Mouse (Mus musculus) heart, postnatal 14 days (tissue): ENCODE measurements around the gene Car14. TPM values are rescaled to one million over a fixed set of nuclear protein-coding genes. Genes with fewer than 3 reads are reported as not detected.
"Not testable (repeated sequence)": the region's sequence is repeated elsewhere in the genome, so short reads cannot be mapped to it uniquely, and the experiment has no call there.

Source experiments
- DNase-seq, 2 experiments: peaks; one replicate each; pipeline ENCODE4 v3.0.0; 2021 to 2022
- intact Hi-C: fragments of 180-260 bp; cut with DNase I; formaldehyde crosslinking; loops from one replicate; pipeline ENCODE4 v1.15.1; 2025
- long read RNA-seq, 2 experiments: library from polyadenylated mRNA; stranded (forward); transcript quantifications; one replicate each; pipeline ENCODE4 v2.0.0; 2021
- total RNA-seq, 2 experiments: library from RNA; stranded (reverse); gene quantifications; 2 replicates each; pipeline ENCODE4 v1.2.3; 2021

Gene Car14
- 100 to 1,000 TPM; 153 to 157 TPM for total RNA-seq
- long read RNA-seq, experiment 1, transcript Car14-204 (2 exons, 984 nt) = major isoform, 10 of 441 reads
- long read RNA-seq, experiment 1, partial matches to known transcripts = 11 of 441 reads
- long read RNA-seq, experiment 1, other reads (novel, unspliced or antisense) = 420 of 441 reads
- long read RNA-seq, experiment 2, transcript Car14-204 (2 exons, 984 nt) = major isoform, 15 of 314 reads
- long read RNA-seq, experiment 2, partial matches to known transcripts = 6 of 314 reads
- long read RNA-seq, experiment 2, other reads (novel, unspliced or antisense) = 293 of 314 reads

DNA sequence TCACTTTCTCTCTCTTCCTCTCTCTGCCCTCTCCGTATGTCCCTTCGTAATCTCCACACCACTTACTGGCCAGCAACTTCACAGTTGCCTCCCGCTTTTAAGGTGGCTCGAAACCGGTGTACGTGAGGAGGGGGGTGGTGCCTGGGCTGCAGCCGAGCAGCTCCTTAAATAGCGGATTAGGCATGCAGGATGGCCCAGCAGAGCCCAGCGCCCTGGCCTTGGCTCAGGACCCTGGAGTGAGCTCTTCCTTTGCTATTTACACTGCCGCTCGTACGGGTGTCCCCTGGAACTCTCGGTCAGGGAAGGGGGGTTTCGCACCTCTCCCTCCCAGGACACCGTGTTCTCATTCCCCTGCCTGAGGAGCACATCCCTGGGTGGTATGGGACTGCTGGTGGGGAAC is at the start of gene Car14:
Gene Car14, minus strand, starts transcription at position 124 of the 400 bp plus-strand sequence.
- DNase-seq = peak; percentile 54 to 61
- intact Hi-C loops = no loop called here

DNA sequence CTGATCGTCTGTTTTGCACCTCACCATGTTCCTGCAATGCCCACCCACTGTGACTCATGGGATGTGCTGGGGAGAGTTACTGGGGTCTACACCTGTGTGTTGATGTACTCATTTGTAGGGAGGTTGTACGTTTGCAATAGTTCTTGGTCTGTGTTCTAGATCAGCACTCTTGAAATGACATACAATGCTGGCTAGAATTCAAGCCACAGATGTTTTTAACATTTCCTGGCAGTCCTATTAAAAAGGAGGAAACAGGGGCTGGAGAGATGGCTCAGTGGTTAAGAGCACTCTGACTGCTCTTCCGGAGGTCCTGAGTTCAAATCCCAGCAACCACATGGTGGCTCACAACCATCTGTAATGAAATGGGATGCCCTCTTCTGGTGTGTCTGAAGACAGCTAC is 49.0 kb upstream of the Car14 start:
- intact Hi-C loops = no loop called here
- DNase-seq = no peak

DNA sequence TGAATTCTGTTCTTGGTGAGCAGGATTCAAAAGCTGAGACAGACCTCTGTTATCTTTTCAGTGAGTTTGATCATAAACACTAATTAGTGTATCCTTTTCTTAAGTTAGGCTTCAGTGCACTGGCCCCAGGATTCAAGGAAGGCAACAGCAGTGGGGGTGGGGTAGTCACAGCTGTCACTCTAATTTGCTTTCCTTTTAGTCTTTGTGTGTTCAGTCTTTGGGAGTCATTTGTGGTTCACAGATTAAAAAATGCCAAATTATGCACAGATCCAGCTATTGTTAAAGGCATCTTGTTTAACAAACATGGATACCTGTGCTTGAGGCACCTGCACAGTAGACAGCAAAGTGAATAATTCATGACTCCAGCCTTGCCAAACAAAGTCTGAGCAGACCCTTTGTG is 48.5 kb upstream of the Car14 start:
- no peak for DNase-seq
- intact Hi-C loops = no loop called here

DNA sequence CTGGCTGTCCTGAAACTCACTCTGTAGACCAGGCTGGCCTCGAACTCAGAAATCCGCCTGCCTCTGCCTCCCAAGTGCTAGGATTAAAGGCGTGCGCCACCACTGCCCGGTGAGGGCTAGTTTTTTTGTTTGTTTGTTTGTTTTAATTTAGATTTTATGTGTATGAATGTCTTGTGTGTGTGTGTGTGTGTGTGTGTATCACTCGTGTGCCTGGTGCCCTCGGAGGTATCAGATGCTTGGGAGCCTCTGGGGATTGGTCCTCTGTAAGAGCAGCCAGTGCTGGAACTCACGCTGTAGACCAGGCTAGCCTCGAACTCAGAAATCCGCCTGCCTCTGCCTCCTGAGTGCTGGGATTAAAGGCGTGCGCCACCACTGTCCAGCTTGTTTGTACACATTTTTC is 47.1 kb upstream of the Car14 start:
- DNase-seq, intact Hi-C loops: not testable (repeated sequence)

- intact Hi-C loops = no loop called here
- peak; percentile 90 to 93 for DNase-seq
Observed at GRCm38 (mm10) chr3:95950763-95951551, 46.5 kb upstream of the Car14 start.

GRCm38 (mm10) chr3:95948325-95948724 is 43.8 kb upstream of the Car14 start:
- no peak for DNase-seq
- intact Hi-C loops = no loop called here

- no peak for DNase-seq
- intact Hi-C loops = loop anchor here (2.0 kb wide), 1 partner anchor 15 kb away; no protein-coding TSS in a partner anchor
Observed at GRCm38 (mm10) chr3:95945731-95946240, 41.3 kb upstream of the Car14 start.

DNA sequence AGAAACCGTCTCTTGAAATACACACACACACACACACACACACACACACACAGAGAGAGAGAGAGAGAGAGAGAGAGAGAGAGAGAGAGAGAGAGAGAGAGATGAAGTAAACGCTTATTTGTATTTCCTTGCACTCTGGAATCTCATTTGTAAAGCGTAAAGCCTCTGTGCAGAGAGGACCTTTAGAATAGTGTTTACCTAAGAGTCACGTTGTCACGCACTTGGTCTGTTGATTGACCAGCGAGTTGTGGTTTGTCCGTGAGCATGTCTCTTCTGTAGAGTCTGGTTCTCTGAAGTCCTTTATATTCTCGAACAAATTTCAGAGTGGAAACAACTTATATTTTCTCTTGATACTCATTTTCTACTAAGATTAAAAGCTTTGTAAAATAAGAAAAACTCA is 40.3 kb upstream of the Car14 start:
- intact Hi-C loops = no loop called here
- no peak for DNase-seq

- intact Hi-C loops = no loop called here
Observed at GRCm38 (mm10) chr3:95943226-95943625, 38.7 kb upstream of the Car14 start.

DNA sequence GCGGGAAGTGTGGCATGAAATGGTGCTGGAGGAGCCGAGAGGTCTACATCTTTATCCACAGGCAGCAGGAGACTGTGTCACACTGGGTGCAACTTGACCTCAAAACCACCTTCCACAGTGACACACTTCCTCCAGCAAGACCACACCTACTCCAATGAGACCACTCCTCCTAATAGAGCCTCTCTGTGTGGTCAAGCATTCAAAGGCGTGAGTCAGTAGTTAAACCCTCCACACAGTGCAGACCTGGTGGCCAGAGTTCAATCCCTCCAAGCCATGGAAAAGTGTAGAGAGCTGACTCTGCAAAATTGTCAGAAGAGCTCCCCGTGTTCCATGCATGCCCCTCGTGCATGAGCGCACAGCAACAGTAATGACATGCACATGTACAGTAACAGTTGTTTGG is 38.3 kb upstream of the Car14 start:
- intact Hi-C loops = no loop called here
- no peak for DNase-seq

More at GRCm38 (mm10) chr3:95943226-95943625, 38.7 kb upstream of the Car14 start:
- DNase-seq = no peak

- intact Hi-C loops = loop anchor here (2.0 kb wide), 1 partner anchor 26 kb away; no protein-coding TSS in a partner anchor
- no peak for DNase-seq
Observed at GRCm38 (mm10) chr3:95938835-95939234, 34.3 kb upstream of the Car14 start.

- intact Hi-C loops = loop anchor here (2.0 kb wide), 1 partner anchor 27 kb away; no protein-coding TSS in a partner anchor
- DNase-seq = no peak
Observed at GRCm38 (mm10) chr3:95938217-95938616, 33.7 kb upstream of the Car14 start.

GRCm38 (mm10) chr3:95934448-95934847 is 30.0 kb upstream of the Car14 start:
- DNase-seq = no peak
- intact Hi-C loops = no loop called here

DNA sequence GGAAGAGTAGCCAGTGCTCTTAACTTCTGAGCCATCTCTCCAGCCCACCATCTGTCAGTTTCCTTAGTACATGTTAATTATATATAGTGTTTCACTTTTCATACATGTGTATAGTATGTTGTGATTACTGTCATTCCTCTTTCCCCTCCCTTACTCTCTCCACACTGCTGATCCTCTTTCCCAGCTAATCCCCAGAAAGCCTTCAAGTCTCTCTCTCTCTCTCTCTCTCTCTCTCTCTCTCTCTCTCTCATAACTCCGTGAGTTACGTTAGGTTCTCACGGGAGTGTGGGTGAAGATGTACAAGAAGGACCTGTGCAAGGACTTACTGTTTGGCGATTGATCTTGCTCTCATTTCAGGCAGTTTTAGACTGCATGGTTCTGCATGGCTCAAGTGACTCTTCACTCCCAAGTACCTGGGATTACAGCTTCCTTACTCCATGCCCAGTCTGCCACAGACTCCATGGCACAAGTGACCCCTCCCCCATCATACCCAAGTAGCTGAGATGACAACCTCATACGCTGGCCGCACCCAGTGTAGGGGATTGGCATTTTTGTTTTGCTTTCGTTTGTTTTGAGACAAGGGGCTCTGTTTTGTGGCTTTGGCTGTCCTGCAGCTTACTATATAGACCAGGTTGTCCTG is 28.7 kb upstream of the Car14 start:
- intact Hi-C loops = no loop called here
- no peak for DNase-seq

DNA sequence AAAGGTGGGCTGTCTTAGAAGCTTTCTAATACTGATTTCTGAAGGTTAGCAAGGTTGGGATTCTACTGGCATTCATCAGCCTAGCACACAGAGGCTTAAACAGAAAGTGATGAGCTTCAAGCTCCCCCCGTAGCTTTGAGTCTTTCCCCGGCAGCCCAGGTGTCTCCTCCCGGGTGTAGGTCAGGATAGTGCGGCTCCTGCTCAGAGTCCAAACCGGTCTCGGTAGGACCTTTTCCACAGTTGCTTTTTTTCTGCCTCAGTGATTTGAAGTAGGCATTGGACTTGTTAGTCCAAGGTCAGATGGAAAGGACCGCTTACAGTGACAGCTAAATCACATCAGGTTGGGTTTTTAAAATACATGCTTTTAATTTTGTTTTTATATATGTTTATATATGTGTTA is 28.1 kb upstream of the Car14 start:
- no peak for DNase-seq
- intact Hi-C loops = no loop called here

- DNase-seq = no peak
- intact Hi-C loops = no loop called here
Observed at GRCm38 (mm10) chr3:95932157-95932556, 27.7 kb upstream of the Car14 start.

DNA sequence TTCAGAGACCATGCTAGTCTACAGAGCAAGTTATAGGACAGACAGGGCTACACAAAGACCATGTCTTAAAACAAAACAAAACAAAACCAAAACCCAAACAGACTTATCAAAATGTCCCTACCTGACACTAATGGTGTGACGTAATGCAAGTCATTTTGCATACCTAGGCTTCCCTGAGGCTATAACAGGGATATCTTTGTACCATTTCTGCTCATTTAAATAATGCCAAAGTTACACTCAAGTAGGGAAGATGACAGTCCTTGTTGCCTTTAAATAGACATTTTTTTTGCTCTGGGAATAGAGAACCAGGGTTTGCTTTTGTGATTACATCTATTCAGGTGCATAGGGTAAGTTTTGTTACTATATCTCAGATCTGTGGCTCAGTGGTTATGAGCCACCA is 27.0 kb upstream of the Car14 start:
- no peak for DNase-seq
- intact Hi-C loops = loop anchor here (2.0 kb wide), 1 partner anchor 15 kb away; no protein-coding TSS in a partner anchor

DNA sequence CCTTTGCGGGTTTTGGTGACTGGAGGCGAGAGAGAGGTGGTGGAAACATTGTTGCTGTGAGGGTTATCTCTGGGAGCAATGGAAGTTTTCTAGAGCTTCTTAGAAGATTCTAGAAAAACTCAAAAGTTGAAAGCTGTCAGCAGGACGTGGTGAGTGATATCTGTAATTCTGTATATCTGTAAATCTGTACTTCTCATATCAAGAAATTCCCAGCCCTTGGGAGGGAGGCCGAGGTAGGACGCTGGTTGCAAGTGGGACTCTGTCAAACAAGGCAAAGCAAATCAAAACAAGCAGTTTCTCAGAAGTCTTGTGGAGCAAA is 25.9 kb upstream of the Car14 start:
- intact Hi-C loops = loop anchor here (2.0 kb wide), 1 partner anchor 16 kb away; no protein-coding TSS in a partner anchor

DNA sequence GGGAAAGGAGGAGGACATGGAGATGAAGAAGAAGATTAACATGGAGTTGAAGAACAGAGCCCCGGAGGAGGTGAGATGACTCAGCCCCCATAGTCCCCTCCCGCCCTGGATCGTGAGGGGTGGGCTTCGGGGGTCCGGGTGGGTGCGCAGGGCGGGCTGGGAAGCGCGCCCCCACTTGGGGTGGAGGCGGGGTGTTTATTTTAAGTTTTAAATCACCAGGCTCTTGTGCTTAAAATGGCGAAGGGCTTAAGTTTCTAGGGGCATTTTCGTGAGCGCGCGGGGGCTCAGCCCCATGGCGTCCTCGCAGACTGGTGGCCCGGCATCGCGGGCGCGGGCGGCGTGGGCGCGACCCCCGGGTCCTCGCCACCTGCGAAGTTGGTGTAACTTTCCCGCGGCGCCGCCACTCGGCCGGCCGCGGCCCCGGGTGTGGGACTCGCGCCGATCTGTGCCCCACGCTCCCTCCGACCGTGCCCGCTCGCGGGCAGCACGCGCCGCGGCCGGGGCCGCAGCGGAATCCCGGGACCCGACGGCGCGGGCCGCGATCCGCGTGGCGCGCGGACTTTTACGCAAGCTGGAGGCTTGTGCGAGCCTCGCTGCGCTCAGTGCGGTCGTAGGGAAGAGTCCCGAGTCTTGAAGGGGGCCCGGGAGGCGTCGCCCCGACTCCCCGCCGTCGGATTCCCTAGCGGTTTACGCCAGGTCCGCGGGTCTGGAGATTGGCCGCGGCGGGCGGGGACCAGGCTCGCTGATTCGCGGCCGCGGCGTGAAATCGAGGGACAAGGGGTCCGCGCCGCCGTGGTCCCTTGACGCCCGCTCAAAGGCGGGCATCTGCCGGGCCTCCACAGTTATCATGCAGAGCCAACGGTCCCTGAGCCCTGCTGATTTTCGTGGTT is 25.3 kb upstream of the Car14 start:
- intact Hi-C loops = loop anchor here (2.0 kb wide), 1 partner anchor 17 kb away; no protein-coding TSS in a partner anchor
- peak; percentile 50 to 63 for DNase-seq

More for the DNA sequence above, 25.9 kb upstream of the Car14 start:
- no peak for DNase-seq
